Mouse (Mus musculus) central nervous system, embryonic 11.5 days (tissue): ENCODE results near the gene Batf3. TPM values are rescaled to one million over a fixed set of nuclear protein-coding genes. Genes with fewer than 3 reads are reported as not detected.

Experiments used
- polyA plus RNA-seq: library from polyadenylated mRNA; depleted of rRNA; stranded (reverse); fragments of >200 nt; gene quantifications from 2 replicates; pipeline ENCODE4 v1.2.3, GENCODE M21; 2012; rRNA removed

The Batf3 gene
- 5.3 and 8.0 TPM in 2 replicates for polyA plus RNA-seq

DNA sequence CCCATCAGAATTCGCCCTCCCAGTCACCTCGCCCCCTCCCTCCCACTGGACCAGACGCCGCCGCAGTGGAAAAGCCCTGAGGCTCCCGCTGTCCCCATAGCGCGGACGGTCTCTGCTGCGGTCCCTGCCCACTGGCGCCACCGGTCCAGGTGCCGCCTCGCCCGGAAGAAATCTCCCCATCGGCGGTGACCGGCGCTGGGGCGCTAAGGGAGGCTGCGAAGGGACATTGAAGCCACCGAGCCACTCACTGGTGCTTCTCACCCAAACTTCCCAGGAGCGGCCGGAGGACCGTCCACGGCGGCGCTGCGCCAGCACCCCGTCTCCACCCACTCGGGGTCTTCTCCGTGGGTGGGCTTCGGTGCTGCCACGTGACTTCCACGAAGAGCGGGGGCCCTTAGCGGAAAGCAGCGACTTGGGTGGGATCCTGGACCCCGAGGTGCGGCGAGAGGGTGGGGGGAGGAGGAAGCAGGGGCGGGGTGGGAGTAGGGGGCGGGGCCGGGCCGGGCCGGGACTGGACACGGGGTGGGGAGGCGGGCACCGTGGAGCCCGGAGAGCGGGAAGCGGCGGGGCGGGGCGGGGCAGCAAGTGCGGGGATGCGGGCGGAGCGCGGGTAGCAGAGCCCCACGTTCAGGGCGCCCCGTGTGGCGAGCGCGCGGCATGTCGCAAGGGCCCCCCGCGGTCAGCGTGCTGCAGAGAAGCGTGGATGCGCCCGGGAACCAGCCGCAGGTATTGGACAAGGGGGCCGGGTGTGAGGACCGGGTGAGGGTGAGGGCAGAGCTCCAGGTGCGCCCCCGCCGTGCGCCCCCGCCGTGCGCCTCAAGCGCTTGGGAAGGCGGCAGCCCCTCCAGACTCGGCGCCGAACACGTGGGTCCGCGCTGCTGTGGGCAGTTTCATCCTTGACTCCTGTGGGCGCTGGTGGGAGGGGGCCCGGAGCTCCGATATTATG, at the start of gene Batf3:
Batf3 (plus strand) TSS at position 46 of the 946 bp plus-strand sequence.

DNA sequence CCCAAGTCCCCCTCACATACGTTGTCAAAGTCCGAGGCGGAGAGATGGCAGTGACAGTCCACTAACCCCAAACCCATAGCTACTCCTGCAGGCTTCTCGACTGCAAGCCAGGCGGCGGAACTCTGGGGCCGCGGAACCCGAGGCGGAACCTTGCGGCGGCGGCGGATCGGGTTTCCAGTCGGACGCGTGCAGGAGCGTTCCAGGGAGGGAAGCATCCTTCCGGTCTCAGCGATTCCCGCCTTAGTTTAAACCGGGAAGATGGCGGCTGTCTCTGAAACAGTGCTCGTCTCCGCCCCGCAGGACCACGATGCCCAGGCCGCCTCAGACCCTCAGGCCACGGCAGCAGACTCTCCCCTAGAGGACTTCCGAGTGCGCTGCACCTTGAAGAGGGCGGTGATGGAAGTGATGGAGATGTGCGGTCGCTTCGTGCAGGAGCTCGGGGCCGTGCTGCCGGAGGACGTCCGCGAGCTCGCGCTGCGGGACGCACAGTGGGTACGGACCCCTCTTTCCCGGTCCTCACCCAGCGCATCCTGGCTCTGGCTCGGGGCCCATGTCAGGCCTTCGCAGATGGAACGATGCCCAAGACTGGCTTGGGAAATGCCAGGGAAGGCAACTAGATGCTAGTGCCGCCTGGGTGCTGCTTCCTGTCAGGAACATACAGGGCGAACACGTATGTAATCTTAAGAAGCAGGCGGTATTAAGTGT, 34.7 kb upstream of the Batf3 start, which contains the start of the genes Tatdn3 and Nsl1:
Tatdn3 (minus strand) TSS at position 152 of the 705 bp plus-strand sequence.
Nsl1 (plus strand) TSS at position 232 of the 705 bp plus-strand sequence.

Other genes with a start within 250 kb of the Batf3 start
- 16.1 and 17.5 TPM in 2 replicates for gene Rps6kc1, start 186.1 kb upstream of the Batf3 start, polyA plus RNA-seq
- gene Angel2, start 172.7 kb upstream of the Batf3 start, polyA plus RNA-seq: 39.6 and 61.2 TPM in 2 replicates
- 30.2 and 37.2 TPM in 2 replicates for gene Vash2, start 118.6 kb upstream of the Batf3 start, polyA plus RNA-seq
- 14.6 and 21.7 TPM in 2 replicates for gene Flvcr1, start 71.7 kb upstream of the Batf3 start, polyA plus RNA-seq
- gene Spata45, start 61.2 kb upstream of the Batf3 start, polyA plus RNA-seq: not detected in 2 replicates
- gene Tatdn3, start 34.9 kb upstream of the Batf3 start, polyA plus RNA-seq: 24.7 and 25.1 TPM in 2 replicates
- 29.0 and 38.6 TPM in 2 replicates for gene Nsl1, start 34.8 kb upstream of the Batf3 start, polyA plus RNA-seq
- gene Fam71a, start 67.0 kb downstream of the Batf3 start, polyA plus RNA-seq: not detected in 2 replicates
- gene Atf3, start 120.2 kb downstream of the Batf3 start, polyA plus RNA-seq: 1.8 and 3.9 TPM in 2 replicates
- 72.0 and 76.3 TPM in 2 replicates for gene Nenf, start 220.3 kb downstream of the Batf3 start, polyA plus RNA-seq
- gene Tmem206, start 228.1 kb downstream of the Batf3 start, polyA plus RNA-seq: 15.3 and 20.6 TPM in 2 replicates